Mouse (Mus musculus) layer of hippocampus, postnatal 36 days (tissue): Measurements from ENCODE around the gene Kif16b. TPM values are rescaled to one million over a fixed set of nuclear protein-coding genes. Genes with fewer than 3 reads are reported as not detected.
"Not testable (repeated sequence)": the region's sequence is repeated elsewhere in the genome, so short reads cannot be mapped to it uniquely, and the experiment has no call there.

Experiments used
- DNase-seq, 2 experiments: peaks; one replicate each; pipeline ENCODE4 v3.0.0; 2022
- total RNA-seq, 2 experiments: library from RNA; stranded (reverse); gene quantifications; 2 replicates each; pipeline ENCODE4 v1.2.3; 2021

Kif16b gene
- total RNA-seq, 2 experiments from 2014 or later = 9.7 to 10.9 TPM

- DNase-seq = no peak
Observed at GRCm38 (mm10) chr2:142589403-142590283, 311.7 kb downstream of the Kif16b start.

GRCm38 (mm10) chr2:142585845-142586244, 315.5 kb downstream of the Kif16b start:
- DNase-seq = no peak

- no peak for DNase-seq
Observed at GRCm38 (mm10) chr2:142584851-142585737, 316.2 kb downstream of the Kif16b start.

GRCm38 (mm10) chr2:142580449-142580848, 320.9 kb downstream of the Kif16b start:
- DNase-seq = no peak

GRCm38 (mm10) chr2:142577414-142577813, 323.9 kb downstream of the Kif16b start:
- not testable (repeated sequence) for DNase-seq

- DNase-seq = no peak
Observed at GRCm38 (mm10) chr2:142569771-142570170, 331.6 kb downstream of the Kif16b start.

Other genes starting within 250 kb of the Kif16b start
- 10 to 100 TPM; 32.8 to 41.9 TPM for gene Snrpb2, start 161.5 kb upstream of the Kif16b start, total RNA-seq
- not detected for gene Otor, start 176.9 kb upstream of the Kif16b start, total RNA-seq